Mouse (Mus musculus): ENCODE results near the gene Inhbb. TPM values are rescaled to one million over a fixed set of nuclear protein-coding genes. Genes with fewer than 3 reads are reported as not detected.

The Inhbb gene
- polyA plus RNA-seq, 1 experiment from 2014 or later: 2.4 TPM

DNA sequence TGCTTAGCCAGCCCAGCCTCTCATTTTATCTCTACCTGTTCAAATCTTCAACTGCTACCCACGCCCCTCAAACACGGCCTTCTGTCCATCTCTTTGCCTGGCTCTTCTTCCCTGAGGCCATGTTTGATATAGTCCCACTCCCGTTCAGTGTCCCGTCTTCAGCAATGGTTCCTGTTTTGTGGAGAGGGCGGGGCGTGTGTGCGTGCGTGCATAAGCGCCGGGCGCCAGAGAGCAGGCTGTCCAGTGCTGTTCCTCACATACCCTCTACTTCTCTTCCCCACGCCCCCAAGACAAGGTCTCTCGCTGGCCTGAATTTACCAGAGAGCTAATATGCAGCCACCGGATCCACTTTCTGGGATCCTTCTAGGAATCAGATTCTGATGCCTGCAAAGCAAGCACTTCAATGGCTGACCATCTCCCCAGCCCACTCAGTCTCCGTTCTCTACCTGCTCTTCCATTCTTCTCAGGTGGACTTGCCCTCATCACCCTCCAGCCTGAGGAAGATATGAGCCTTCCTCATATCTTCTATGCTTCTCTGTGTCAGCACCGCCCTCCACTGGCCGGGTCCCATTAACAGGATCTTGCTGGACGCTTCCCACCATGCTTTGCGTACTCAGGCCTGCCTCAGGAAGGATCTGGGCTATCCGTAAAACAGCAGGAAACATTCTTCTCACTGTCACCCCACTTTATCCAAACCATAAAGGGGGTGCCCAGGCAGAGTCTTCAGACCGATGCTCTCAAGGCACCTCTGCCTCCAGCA lies 21.7 kb upstream of the Inhbb start:
- Histone ChIP-seq H3K36me3 (ENCODE audit: insufficient read depth, low read length) (no peaks in the 10 kb centered on the region), H3K27me3 (replicated peaks; ENCODE audit: insufficient read depth, low read length) (no peaks in the 10 kb centered on the region), H3K9me3 (ENCODE audit: low read length) (no peaks in the 10 kb centered on the region), H3K27ac (ENCODE audit: low read length) (no peak overlapping the region), H3K4me2 (replicated peaks; ENCODE audit: low read depth, low read length) (no peak overlapping the region), H3K4me1 (ENCODE audit: insufficient read depth, low read depth, low read length) (no peaks in the 10 kb centered on the region), H3K4me3 (ENCODE audit: low read depth, low read length) (no peak overlapping the region), H3K9ac (replicated peaks; ENCODE audit: low read depth) (no peak overlapping the region)
- no peak for TF ChIP-seq CTCF (IDR thresholded peaks at IDR 0.05)
- TF ChIP-seq EP300 (IDR thresholded peaks at IDR 0.05): no peak
- DNase-seq (ENCODE audit: low spot score) (no peak), ATAC-seq (no peak)
- WGBS: 84% methylated on average over 21 of the region's 21 CpGs

DNA sequence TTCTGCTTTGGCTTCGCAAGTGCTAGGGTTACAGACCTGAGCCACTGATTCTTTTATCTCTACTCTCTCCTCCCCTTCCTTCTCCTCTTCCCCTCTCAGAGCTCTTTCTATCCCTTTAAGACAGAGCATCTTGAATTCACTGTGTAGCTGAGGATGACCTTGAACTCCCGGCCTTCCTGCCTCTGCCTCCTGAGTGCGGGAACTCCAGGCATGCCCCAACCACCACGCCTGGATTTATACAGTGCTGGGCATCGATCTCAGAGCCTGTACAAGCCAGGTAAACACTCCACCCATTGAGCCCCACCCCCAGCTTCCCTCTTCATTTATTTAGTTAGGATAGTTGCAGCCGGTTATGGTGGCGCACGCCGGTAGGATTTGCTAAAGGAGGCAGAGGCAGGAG lies 20.9 kb upstream of the Inhbb start:
- no peaks in the 10 kb centered on the region for H3K36me3 ChIP-seq (ENCODE audit: insufficient read depth, low read length)
- no peaks in the 10 kb centered on the region for H3K27me3 ChIP-seq (replicated peaks; ENCODE audit: insufficient read depth, low read length)
- no peak overlapping the region for H3K9ac ChIP-seq (replicated peaks; ENCODE audit: low read depth)
- no peak overlapping the region for H3K27ac ChIP-seq (ENCODE audit: low read length)
- 87% methylated on average over 9 of the region's 9 CpGs for WGBS
- no peak overlapping the region for H3K4me2 ChIP-seq (replicated peaks; ENCODE audit: low read depth, low read length)
- H3K4me3 ChIP-seq (ENCODE audit: low read depth, low read length): no peak overlapping the region
- no peak for ATAC-seq
- TF ChIP-seq CTCF (IDR thresholded peaks at IDR 0.05) (no peak), EP300 (IDR thresholded peaks at IDR 0.05) (no peak)
- no peaks in the 10 kb centered on the region for H3K4me1 ChIP-seq (ENCODE audit: insufficient read depth, low read depth, low read length)
- no peak for DNase-seq (ENCODE audit: low spot score)
- no peaks in the 10 kb centered on the region for H3K9me3 ChIP-seq (ENCODE audit: low read length)

DNA sequence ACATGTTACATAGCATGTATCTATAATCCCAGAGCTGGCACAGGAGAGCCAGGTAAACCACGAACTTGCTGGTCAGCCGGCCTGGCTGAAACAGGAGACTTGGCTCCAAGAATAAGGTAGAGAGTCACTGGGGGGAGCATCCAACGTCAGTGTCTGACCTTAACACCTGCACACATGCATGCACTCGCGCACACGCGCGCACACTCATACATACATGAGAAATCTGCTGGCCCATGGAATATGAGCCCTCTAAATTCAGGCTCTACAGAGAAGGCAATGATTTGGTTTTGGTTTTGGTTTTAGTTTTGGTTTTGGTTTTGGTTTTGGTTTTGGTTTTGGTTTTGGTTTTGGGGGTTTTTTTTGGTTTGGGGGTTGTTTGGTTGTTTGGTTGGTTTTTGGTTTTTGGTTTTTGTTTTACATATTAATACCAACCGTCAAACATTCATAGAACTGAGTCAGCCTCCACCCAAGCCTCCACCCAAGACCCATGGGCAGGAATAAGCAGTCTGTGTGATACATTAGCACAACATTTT lies 16.1 kb upstream of the Inhbb start:
- TF ChIP-seq EP300 (IDR thresholded peaks at IDR 0.05) (no peak), CTCF (IDR thresholded peaks at IDR 0.05) (no peak)
- no peak for ATAC-seq
- H3K9ac ChIP-seq (replicated peaks; ENCODE audit: low read depth): no peak overlapping the region
- no peak overlapping the region for H3K4me2 ChIP-seq (replicated peaks; ENCODE audit: low read depth, low read length)
- H3K27me3 ChIP-seq (replicated peaks; ENCODE audit: insufficient read depth, low read length): no peaks in the 10 kb centered on the region
- H3K4me1 ChIP-seq (ENCODE audit: insufficient read depth, low read depth, low read length): no peaks in the 10 kb centered on the region
- WGBS: 92% methylated on average over 9 of the region's 9 CpGs
- no peaks in the 10 kb centered on the region for H3K36me3 ChIP-seq (ENCODE audit: insufficient read depth, low read length)
- H3K4me3 ChIP-seq (ENCODE audit: low read depth, low read length): no peak overlapping the region
- no peak overlapping the region for H3K27ac ChIP-seq (ENCODE audit: low read length)
- H3K9me3 ChIP-seq (ENCODE audit: low read length): no peaks in the 10 kb centered on the region
- DNase-seq (ENCODE audit: low spot score): no peak

DNA sequence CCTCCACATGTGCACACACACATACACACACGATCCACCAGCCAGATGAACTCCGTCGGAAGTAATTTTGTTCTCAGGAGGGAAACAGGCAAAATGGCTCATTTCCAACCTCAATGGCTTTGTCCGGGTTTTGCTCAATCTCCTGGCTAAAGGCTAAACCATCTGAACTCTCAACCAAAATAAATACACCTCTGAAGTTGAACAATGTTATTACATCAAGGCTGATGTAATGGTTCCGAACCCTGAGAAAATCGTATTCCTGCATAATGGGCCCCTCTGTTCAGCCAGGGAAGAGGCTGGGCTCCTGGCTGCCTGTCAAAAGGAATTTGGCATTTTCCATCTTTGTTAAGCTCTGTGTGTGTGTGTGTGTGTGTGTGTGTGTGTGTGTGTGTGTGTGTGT lies 15.4 kb upstream of the Inhbb start:
- no peaks in the 10 kb centered on the region for H3K4me1 ChIP-seq (ENCODE audit: insufficient read depth, low read depth, low read length)
- ATAC-seq: no peak
- no peak overlapping the region for H3K4me2 ChIP-seq (replicated peaks; ENCODE audit: low read depth, low read length)
- H3K4me3 ChIP-seq (ENCODE audit: low read depth, low read length): no peak overlapping the region
- no peak for DNase-seq (ENCODE audit: low spot score)
- H3K27me3 ChIP-seq (replicated peaks; ENCODE audit: insufficient read depth, low read length): no peaks in the 10 kb centered on the region
- no peak overlapping the region for H3K9ac ChIP-seq (replicated peaks; ENCODE audit: low read depth)
- H3K36me3 ChIP-seq (ENCODE audit: insufficient read depth, low read length): no peaks in the 10 kb centered on the region
- no peaks in the 10 kb centered on the region for H3K9me3 ChIP-seq (ENCODE audit: low read length)
- no peak overlapping the region for H3K27ac ChIP-seq (ENCODE audit: low read length)
- TF ChIP-seq CTCF (IDR thresholded peaks at IDR 0.05) (no peak), EP300 (IDR thresholded peaks at IDR 0.05) (no peak)
- WGBS: 48% methylated on average over 6 of the region's 6 CpGs

DNA sequence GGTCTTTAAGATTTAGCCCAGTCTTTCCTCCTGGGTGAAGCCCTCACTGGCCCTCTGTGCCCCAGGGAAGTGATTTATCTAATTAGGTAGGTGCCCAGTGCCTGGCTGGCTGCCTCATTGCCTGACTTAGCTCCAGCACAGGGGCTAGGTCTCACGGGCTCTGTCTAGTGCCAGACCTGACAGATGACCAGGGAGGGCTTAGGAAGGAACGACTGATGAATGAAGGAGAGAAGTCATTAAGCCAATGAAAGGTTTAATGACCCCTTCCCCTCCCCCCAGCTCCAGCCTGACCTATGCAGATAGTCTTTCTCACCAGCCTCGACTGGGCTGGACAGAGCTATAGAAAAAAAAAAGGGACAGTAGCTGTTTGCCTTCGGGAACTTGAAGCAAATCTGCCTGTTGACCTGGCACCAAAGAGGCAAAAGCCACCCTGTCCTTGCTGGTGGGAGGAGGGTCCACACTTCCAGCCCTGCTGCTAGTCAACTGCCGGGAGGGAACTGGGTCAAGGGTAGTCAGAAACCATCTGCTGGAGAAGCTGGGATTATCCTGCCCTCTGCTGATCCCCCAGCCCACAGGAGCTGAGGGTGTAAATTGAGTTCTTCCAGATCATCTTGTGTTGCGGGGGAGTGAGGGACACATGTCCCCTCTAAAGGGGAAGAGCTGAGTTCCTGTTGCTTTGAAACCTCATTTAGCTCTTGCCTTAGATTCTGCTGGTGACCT lies 2.3 kb upstream of the Inhbb start:
- ATAC-seq: no peak
- Histone ChIP-seq H3K27ac (ENCODE audit: low read length) (no peak overlapping the region), H3K4me2 (replicated peaks; ENCODE audit: low read depth, low read length) (no peak overlapping the region), H3K9me3 (ENCODE audit: low read length) (no peaks in the 10 kb centered on the region), H3K9ac (replicated peaks; ENCODE audit: low read depth) (no peak overlapping the region), H3K27me3 (replicated peaks; ENCODE audit: insufficient read depth, low read length) (peaks cover 37% of the 10 kb centered on the region), H3K4me1 (ENCODE audit: insufficient read depth, low read depth, low read length) (peaks cover 6% of the 10 kb centered on the region; the same call in 1 of the 2 replicates), H3K4me3 (ENCODE audit: low read depth, low read length) (no peak overlapping the region), H3K36me3 (ENCODE audit: insufficient read depth, low read length) (no peaks in the 10 kb centered on the region)
- DNase-seq (ENCODE audit: low spot score): no peak
- WGBS: 26% methylated on average over 6 of the region's 6 CpGs
- TF ChIP-seq CTCF (IDR thresholded peaks at IDR 0.05): no peak
- no peak for TF ChIP-seq EP300 (IDR thresholded peaks at IDR 0.05)

DNA sequence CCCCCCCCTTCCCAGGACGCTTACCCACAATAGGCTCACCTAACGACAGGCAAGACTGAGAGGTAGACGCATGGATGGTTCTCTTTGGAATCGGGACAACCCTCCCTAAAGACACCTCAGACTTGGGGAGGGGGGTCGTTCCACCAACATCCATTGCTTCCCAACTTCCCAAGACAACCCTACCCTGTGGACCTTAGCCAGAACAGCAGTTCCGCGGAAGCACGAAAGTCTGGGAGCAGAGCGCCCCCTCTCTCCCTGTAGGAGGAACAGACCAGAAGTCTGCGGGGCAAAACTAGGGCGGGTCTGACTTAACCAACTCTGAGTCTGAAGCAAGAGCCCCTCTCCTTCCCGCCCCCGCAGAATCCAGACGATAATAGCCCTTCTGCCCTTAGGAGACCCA lies 1.5 kb upstream of the Inhbb start:
- ATAC-seq (no peak), DNase-seq (ENCODE audit: low spot score) (peak; percentile 80)
- Histone ChIP-seq H3K36me3 (ENCODE audit: insufficient read depth, low read length) (no peaks in the 10 kb centered on the region), H3K9ac (replicated peaks; ENCODE audit: low read depth) (no peak overlapping the region), H3K27ac (ENCODE audit: low read length) (no peak overlapping the region), H3K4me3 (ENCODE audit: low read depth, low read length) (no peak overlapping the region), H3K27me3 (replicated peaks; ENCODE audit: insufficient read depth, low read length) (peaks cover 45% of the 10 kb centered on the region), H3K9me3 (ENCODE audit: low read length) (no peaks in the 10 kb centered on the region), H3K4me2 (replicated peaks; ENCODE audit: low read depth, low read length) (no peak overlapping the region), H3K4me1 (ENCODE audit: insufficient read depth, low read depth, low read length) (peaks cover 6% of the 10 kb centered on the region; the same call in 1 of the 2 replicates)
- WGBS: 4% methylated on average over 11 of the region's 14 CpGs
- no peak for TF ChIP-seq EP300 (IDR thresholded peaks at IDR 0.05)
- peak; percentile 80 for TF ChIP-seq CTCF (IDR thresholded peaks at IDR 0.05)
